Mouse (Mus musculus) hindbrain, postnatal 0 days (tissue): ENCODE measurements around the gene Ppard. TPM values are rescaled to one million over a fixed set of nuclear protein-coding genes. Genes with fewer than 3 reads are reported as not detected.

Experiments
- ATAC-seq: fragments of 200-750 bp; cut with Nextera tagmentation; 2 replicates; pipeline ENCODE4 v1.8.0; 2017; ENCODE audit warnings: mild to moderate bottlenecking, moderate TSS enrichment, moderate library complexity
- DNase-seq: peaks from one replicate; pipeline ENCODE4 v3.0.0-alpha.2; 2015; ENCODE audit warnings: low spot score
- H3K27ac ChIP-seq: fragments of 300-500 bp; sonication (generic); 2 replicates; pipeline ENCODE4 v1.5.1; 2014; ENCODE audit warnings: mild to moderate bottlenecking
- H3K27me3 ChIP-seq: fragments of 300-500 bp; sonication (generic); 2 replicates; pipeline ENCODE4 v1.6.1; 2014; ENCODE audit warnings: low read length, mixed read lengths; ENCODE audit not compliant: insufficient read depth
- H3K36me3 ChIP-seq: fragments of 300-500 bp; sonication (generic); 2 replicates; pipeline ENCODE4 v1.6.1; 2014; ENCODE audit warnings: low read length, mixed read lengths; ENCODE audit not compliant: insufficient read depth
- H3K4me1 ChIP-seq: fragments of 300-500 bp; sonication (generic); 2 replicates; pipeline ENCODE4 v1.6.1; 2014; ENCODE audit warnings: antibody characterized with exemption, low read length, mixed read lengths; ENCODE audit not compliant: insufficient read depth
- H3K4me2 ChIP-seq: fragments of 300-500 bp; sonication (generic); 2 replicates; pipeline ENCODE4 v1.6.1; 2014; ENCODE audit warnings: low read depth, mild to moderate bottlenecking, low read length, moderate library complexity, mixed read lengths
- H3K4me3 ChIP-seq: fragments of 300-500 bp; sonication (generic); 2 replicates; pipeline ENCODE4 v1.5.1; 2014; ENCODE audit warnings: low read length
- H3K9ac ChIP-seq: fragments of 300-500 bp; sonication (generic); replicated peaks from 2 replicates; pipeline ENCODE4 v1.6.1; 2014; ENCODE audit warnings: mild to moderate bottlenecking, low read length, moderate library complexity, mixed read lengths
- H3K9me3 ChIP-seq: fragments of 300-500 bp; sonication (generic); 2 replicates; pipeline ENCODE4 v1.6.1; 2016; ENCODE audit warnings: low read length, mixed read lengths
- CTCF ChIP-seq: IDR thresholded peaks from 2 replicates; pipeline ENCODE4 v1.5.1; 2016; ENCODE audit warnings: antibody characterized with exemption, control low read depth, low read depth
- WGBS: fragments of 180-500 bp; shearing (Covaris S2); extraction: QIAGEN DNeasy Blood & Tissue Kit; methylation state at CpG from one replicate; pipeline ENCODE4 v1.1.7; 2014; 5-methylcytosine and 5-hydroxymethylcytosine counted together
- polyA plus RNA-seq: library from polyadenylated mRNA; unstranded; fragments of >200 nt; fragmentation: Nextera tagmentation; extraction: Ambion mirVana; gene quantifications from 2 replicates; pipeline ENCODE4 v1.2.1, GENCODE M21; 2015
- total RNA-seq: library from RNA; depleted of rRNA; stranded (reverse); fragments of >200 nt; gene quantifications from 2 replicates; pipeline ENCODE4 v1.2.3, GENCODE M21; 2014

Gene Ppard
- total and polyA plus RNA-seq, 2 experiments from 2014 or later: 1.7 to 16.4 TPM

- Histone ChIP-seq H3K4me1 (no peaks in the 10 kb centered on the region; the same call in 1 of the 2 replicates), H3K36me3 (no peaks in the 10 kb centered on the region), H3K27me3 (no peaks in the 10 kb centered on the region), H3K9me3 (no peaks in the 10 kb centered on the region), H3K4me3 (no peak overlapping the region), H3K27ac (peak overlapping the region; percentile 73; the same call in 1 of the 2 replicates), H3K9ac (no peak overlapping the region), H3K4me2 (no peak overlapping the region)
- TF ChIP-seq CTCF: no peak
- 67% methylated on average over 6 of the region's 6 CpGs for WGBS
- DNase-seq: no peak
- no peak for ATAC-seq
These were observed 11.7 kb downstream of the Ppard start for GRCm38 (mm10) chr17:28244214-28244613.

- H3K4me3 ChIP-seq: no peak overlapping the region
- H3K36me3 ChIP-seq: no peaks in the 10 kb centered on the region
- no peaks in the 10 kb centered on the region; the same call in 1 of the 2 replicates for H3K4me1 ChIP-seq
- H3K9me3 ChIP-seq: no peaks in the 10 kb centered on the region
- H3K9ac ChIP-seq: no peak overlapping the region; the same call in 1 of the 2 replicates
- peak; percentile 83 for DNase-seq
- ATAC-seq: peak; percentile 92
- 21% methylated on average over 6 of the region's 6 CpGs for WGBS
- H3K4me2 ChIP-seq: no peak overlapping the region
- TF ChIP-seq CTCF: no peak
- H3K27me3 ChIP-seq: no peaks in the 10 kb centered on the region
- peak overlapping the region; percentile 73; the same call in 1 of the 2 replicates for H3K27ac ChIP-seq
These were observed 12.2 kb downstream of the Ppard start for GRCm38 (mm10) chr17:28244714-28245113.

- no peaks in the 10 kb centered on the region for H3K27me3 ChIP-seq
- no peaks in the 10 kb centered on the region for H3K9me3 ChIP-seq
- ATAC-seq: no peak
- no peak overlapping the region for H3K27ac ChIP-seq
- 76% methylated on average over 11 of the region's 11 CpGs for WGBS
- TF ChIP-seq CTCF: peak; percentile 12; the same call in 1 of the 2 replicates
- no peak for DNase-seq
- no peaks in the 10 kb centered on the region for H3K36me3 ChIP-seq
- H3K4me2 ChIP-seq: no peak overlapping the region
- no peak overlapping the region for H3K9ac ChIP-seq
- H3K4me1 ChIP-seq: no peaks in the 10 kb centered on the region; the same call in 1 of the 2 replicates
- no peak overlapping the region for H3K4me3 ChIP-seq
These were observed 14.1 kb downstream of the Ppard start for GRCm38 (mm10) chr17:28246640-28247039.

- ATAC-seq: no peak
- Histone ChIP-seq H3K4me2 (no peak overlapping the region), H3K36me3 (no peaks in the 10 kb centered on the region), H3K4me1 (peaks cover 4% of the 10 kb centered on the region), H3K27me3 (no peaks in the 10 kb centered on the region), H3K9ac (no peak overlapping the region), H3K27ac (no peak overlapping the region), H3K4me3 (no peak overlapping the region), H3K9me3 (no peaks in the 10 kb centered on the region)
- DNase-seq: no peak
- no peak for TF ChIP-seq CTCF
- 67% methylated on average over 6 of the region's 6 CpGs for WGBS
These were observed 15.1 kb downstream of the Ppard start for GRCm38 (mm10) chr17:28247613-28248012.

- 84% methylated on average over 12 of the region's 12 CpGs for WGBS
- H3K36me3 ChIP-seq: no peaks in the 10 kb centered on the region
- TF ChIP-seq CTCF: no peak
These were observed 16.6 kb downstream of the Ppard start for GRCm38 (mm10) chr17:28249062-28249461.

GRCm38 (mm10) chr17:28251579-28252280 is 19.2 kb downstream of the Ppard start:
- WGBS: 85% methylated on average over 12 of the region's 12 CpGs
- no peaks in the 10 kb centered on the region for H3K27me3 ChIP-seq
- H3K4me1 ChIP-seq: peaks cover 8% of the 10 kb centered on the region
- no peak for TF ChIP-seq CTCF
- no peaks in the 10 kb centered on the region for H3K9me3 ChIP-seq
- DNase-seq (no peak), ATAC-seq (no peak)
- no peak overlapping the region for H3K27ac ChIP-seq
- H3K4me3 ChIP-seq: no peak overlapping the region
- H3K36me3 ChIP-seq: no peaks in the 10 kb centered on the region
- H3K4me2 ChIP-seq: no peak overlapping the region
- H3K9ac ChIP-seq: no peak overlapping the region

More at GRCm38 (mm10) chr17:28249062-28249461, 16.6 kb downstream of the Ppard start:
- H3K9me3 ChIP-seq: no peaks in the 10 kb centered on the region
- no peak overlapping the region for H3K9ac ChIP-seq
- no peak for DNase-seq
- no peak overlapping the region for H3K27ac ChIP-seq
- H3K4me3 ChIP-seq: no peak overlapping the region
- no peak overlapping the region for H3K4me2 ChIP-seq
- no peaks in the 10 kb centered on the region for H3K27me3 ChIP-seq
- no peak for ATAC-seq
- peaks cover 4% of the 10 kb centered on the region for H3K4me1 ChIP-seq

- TF ChIP-seq CTCF: no peak
- H3K27me3 ChIP-seq: no peaks in the 10 kb centered on the region
- ATAC-seq (no peak), DNase-seq (no peak)
- H3K4me3 ChIP-seq: no peak overlapping the region
- no peak overlapping the region for H3K27ac ChIP-seq
- no peaks in the 10 kb centered on the region for H3K9me3 ChIP-seq
- WGBS: 54% methylated on average over 5 of the region's 5 CpGs
- no peaks in the 10 kb centered on the region for H3K36me3 ChIP-seq
- H3K4me2 ChIP-seq: no peak overlapping the region
- peaks cover 8% of the 10 kb centered on the region for H3K4me1 ChIP-seq
- no peak overlapping the region for H3K9ac ChIP-seq
These were observed 19.8 kb downstream of the Ppard start for GRCm38 (mm10) chr17:28252281-28252648.
